Mouse (Mus musculus): ENCODE data around the gene Bst2.
A peak's percentile ranks its signal among the peaks of the same experiment; 100 is the strongest.

Bst2 gene

GRCm38 (mm10) chr8:71537028-71537867 is at the start of gene Bst2:
Gene Bst2 (minus strand): TSS chr8:71537456.
- peak; percentile 67 for DNase-seq (ENCODE audit: low read depth, low spot score)

GRCm38 (mm10) chr8:71586891-71587290 is 49.6 kb upstream of the Bst2 start:
- DNase-seq (ENCODE audit: low read depth, low spot score) = peak; percentile 37

GRCm38 (mm10) chr8:71580201-71580600 is 42.9 kb upstream of the Bst2 start:
- no peak for DNase-seq (ENCODE audit: low read depth, low spot score)

- DNase-seq (ENCODE audit: low read depth, low spot score) = no peak
Observed at GRCm38 (mm10) chr8:71579476-71579875, 42.2 kb upstream of the Bst2 start.

GRCm38 (mm10) chr8:71579009-71579408 is 41.8 kb upstream of the Bst2 start:
- peak; percentile 52 for DNase-seq (ENCODE audit: low read depth, low spot score)

- no peak for DNase-seq (ENCODE audit: low read depth, low spot score)
Observed at GRCm38 (mm10) chr8:71577856-71578387, 40.7 kb upstream of the Bst2 start.

GRCm38 (mm10) chr8:71575020-71575419 is 37.8 kb upstream of the Bst2 start:
- no peak for DNase-seq (ENCODE audit: low read depth, low spot score)

- DNase-seq (ENCODE audit: low read depth, low spot score) = no peak
Observed at GRCm38 (mm10) chr8:71574426-71574825, 37.2 kb upstream of the Bst2 start.

GRCm38 (mm10) chr8:71572847-71573633 is 35.8 kb upstream of the Bst2 start:
- peak; percentile 90 for DNase-seq (ENCODE audit: low read depth, low spot score)

- peak; percentile 48 for DNase-seq (ENCODE audit: low read depth, low spot score)
Observed at GRCm38 (mm10) chr8:71572077-71572476, 34.8 kb upstream of the Bst2 start.

- peak; percentile 99 for DNase-seq (ENCODE audit: low read depth, low spot score)
Observed at GRCm38 (mm10) chr8:71570291-71570954, 33.2 kb upstream of the Bst2 start.

GRCm38 (mm10) chr8:71569366-71570290 is 32.4 kb upstream of the Bst2 start:
- peak; percentile 98 for DNase-seq (ENCODE audit: low read depth, low spot score)

GRCm38 (mm10) chr8:71568941-71569340 is 31.7 kb upstream of the Bst2 start:
- DNase-seq (ENCODE audit: low read depth, low spot score) = no peak

GRCm38 (mm10) chr8:71568387-71568937 is 31.2 kb upstream of the Bst2 start, which contains the start of gene Slc27a1:
Gene Slc27a1 (plus strand): TSS chr8:71568882.
- peak; percentile 81 for DNase-seq (ENCODE audit: low read depth, low spot score)

GRCm38 (mm10) chr8:71567587-71567986 is 30.3 kb upstream of the Bst2 start:
- no peak for DNase-seq (ENCODE audit: low read depth, low spot score)

- DNase-seq (ENCODE audit: low read depth, low spot score) = no peak
Observed at GRCm38 (mm10) chr8:71566501-71566900, 29.2 kb upstream of the Bst2 start, which contains the start of gene Nxnl1. Gene Nxnl1 (minus strand): TSS chr8:71566601.

GRCm38 (mm10) chr8:71563992-71564391 is 26.7 kb upstream of the Bst2 start:
- DNase-seq (ENCODE audit: low read depth, low spot score) = no peak

GRCm38 (mm10) chr8:71562751-71563150 is 25.5 kb upstream of the Bst2 start:
- peak; percentile 63 for DNase-seq (ENCODE audit: low read depth, low spot score)

GRCm38 (mm10) chr8:71561401-71561800 is 24.1 kb upstream of the Bst2 start:
- DNase-seq (ENCODE audit: low read depth, low spot score) = peak; percentile 92

- DNase-seq (ENCODE audit: low read depth, low spot score) = no peak
Observed at GRCm38 (mm10) chr8:71560765-71561164, 23.5 kb upstream of the Bst2 start.

Data from brain, adult 2 months (tissue).